Mouse (Mus musculus): Measurements from ENCODE around the gene Pdlim5. TPM values are rescaled to one million over a fixed set of nuclear protein-coding genes. Genes with fewer than 3 reads are reported as not detected.

The Pdlim5 gene
- polyA plus RNA-seq, 1 experiment from 2014 or later = 12.9 TPM

GRCm38 (mm10) chr3:142280366-142281092 is 115.0 kb downstream of the Pdlim5 start:
- Histone ChIP-seq H3K9ac (no peak overlapping the region), H3K27ac (no peak overlapping the region), H3K27me3 (no peaks in the 10 kb centered on the region), H3K4me2 (no peak overlapping the region), H3K4me3 (replicated peaks) (no peak overlapping the region), H3K36me3 (replicated peaks) (no peaks in the 10 kb centered on the region), H3K9me3 (no peaks in the 10 kb centered on the region), H3K4me1 (no peaks in the 10 kb centered on the region)
- WGBS = 65% methylated on average over 6 of the region's 6 CpGs
- no peak; the same call in 1 of the 2 replicates for ATAC-seq (ENCODE audit: low FRiP score)

- Histone ChIP-seq H3K4me1 (no peaks in the 10 kb centered on the region), H3K9ac (no peak overlapping the region), H3K27me3 (no peaks in the 10 kb centered on the region), H3K9me3 (no peaks in the 10 kb centered on the region), H3K4me3 (replicated peaks) (no peak overlapping the region), H3K27ac (no peak overlapping the region), H3K4me2 (no peak overlapping the region), H3K36me3 (replicated peaks) (no peaks in the 10 kb centered on the region)
- WGBS = 93% methylated on average over 3 of the region's 3 CpGs
- no peak for ATAC-seq (ENCODE audit: low FRiP score)
These were observed 116.5 kb downstream of the Pdlim5 start for GRCm38 (mm10) chr3:142279011-142279410.

- H3K36me3 ChIP-seq (replicated peaks) = no peaks in the 10 kb centered on the region
- no peak overlapping the region for H3K9ac ChIP-seq
- no peak overlapping the region for H3K4me2 ChIP-seq
- ATAC-seq (ENCODE audit: low FRiP score) = no peak
- WGBS = 92% methylated on average over 3 of the region's 3 CpGs
- H3K4me1 ChIP-seq = no peaks in the 10 kb centered on the region
- H3K27me3 ChIP-seq = no peaks in the 10 kb centered on the region
- no peaks in the 10 kb centered on the region for H3K9me3 ChIP-seq
- no peak overlapping the region for H3K27ac ChIP-seq
- no peak overlapping the region for H3K4me3 ChIP-seq (replicated peaks)
These were observed 119.0 kb downstream of the Pdlim5 start for GRCm38 (mm10) chr3:142276506-142276905.

GRCm38 (mm10) chr3:142274993-142275392 is 120.5 kb downstream of the Pdlim5 start:
- no peak overlapping the region for H3K27ac ChIP-seq
- 2% methylated on average over 1 of the region's 1 CpGs for WGBS
- no peaks in the 10 kb centered on the region for H3K36me3 ChIP-seq (replicated peaks)
- H3K4me1 ChIP-seq = no peaks in the 10 kb centered on the region
- H3K9me3 ChIP-seq = no peaks in the 10 kb centered on the region
- H3K27me3 ChIP-seq = no peaks in the 10 kb centered on the region
- no peak overlapping the region for H3K4me3 ChIP-seq (replicated peaks)
- H3K9ac ChIP-seq = no peak overlapping the region
- H3K4me2 ChIP-seq = no peak overlapping the region
- ATAC-seq (ENCODE audit: low FRiP score) = no peak

GRCm38 (mm10) chr3:142274451-142274850 is 121.0 kb downstream of the Pdlim5 start:
- WGBS = 91% methylated on average over 3 of the region's 3 CpGs
- Histone ChIP-seq H3K27ac (no peak overlapping the region), H3K4me3 (replicated peaks) (no peak overlapping the region), H3K4me2 (no peak overlapping the region), H3K27me3 (no peaks in the 10 kb centered on the region), H3K9me3 (no peaks in the 10 kb centered on the region), H3K36me3 (replicated peaks) (no peaks in the 10 kb centered on the region), H3K9ac (no peak overlapping the region), H3K4me1 (no peaks in the 10 kb centered on the region)
- 0 out of 2 replicates have a peak, but pooled peaks have one; percentile 28 for ATAC-seq (ENCODE audit: low FRiP score)

- Histone ChIP-seq H3K27ac (no peak overlapping the region), H3K4me3 (replicated peaks) (no peak overlapping the region), H3K27me3 (no peaks in the 10 kb centered on the region), H3K9me3 (no peaks in the 10 kb centered on the region), H3K4me1 (no peaks in the 10 kb centered on the region), H3K4me2 (no peak overlapping the region), H3K36me3 (replicated peaks) (no peaks in the 10 kb centered on the region), H3K9ac (no peak overlapping the region)
- ATAC-seq (ENCODE audit: low FRiP score) = no peak
- 89% methylated on average over 6 of the region's 6 CpGs for WGBS
These were observed 122.2 kb downstream of the Pdlim5 start for GRCm38 (mm10) chr3:142273265-142273664.

- H3K4me1 ChIP-seq = no peaks in the 10 kb centered on the region
- ATAC-seq (ENCODE audit: low FRiP score) = no peak
- no peak overlapping the region for H3K4me2 ChIP-seq
- H3K4me3 ChIP-seq (replicated peaks) = no peak overlapping the region
- no peaks in the 10 kb centered on the region for H3K27me3 ChIP-seq
- H3K27ac ChIP-seq = no peak overlapping the region
- H3K36me3 ChIP-seq (replicated peaks) = no peaks in the 10 kb centered on the region
- WGBS = 56% methylated on average over 2 of the region's 2 CpGs
- H3K9ac ChIP-seq = no peak overlapping the region
- no peaks in the 10 kb centered on the region for H3K9me3 ChIP-seq
These were observed 139.1 kb downstream of the Pdlim5 start for GRCm38 (mm10) chr3:142256371-142256770.

GRCm38 (mm10) chr3:142252086-142252485 is 143.4 kb downstream of the Pdlim5 start:
- H3K4me3 ChIP-seq (replicated peaks) = no peak overlapping the region
- H3K27me3 ChIP-seq = no peaks in the 10 kb centered on the region
- H3K27ac ChIP-seq = no peak overlapping the region
- WGBS = 95% methylated on average over 1 of the region's 1 CpGs
- H3K4me2 ChIP-seq = no peak overlapping the region
- H3K4me1 ChIP-seq = no peaks in the 10 kb centered on the region
- no peaks in the 10 kb centered on the region for H3K9me3 ChIP-seq
- no peaks in the 10 kb centered on the region for H3K36me3 ChIP-seq (replicated peaks)
- ATAC-seq (ENCODE audit: low FRiP score) = no peak
- H3K9ac ChIP-seq = no peak overlapping the region

- no peak for ATAC-seq (ENCODE audit: low FRiP score)
- Histone ChIP-seq H3K4me1 (no peaks in the 10 kb centered on the region), H3K27me3 (no peaks in the 10 kb centered on the region), H3K4me2 (no peak overlapping the region), H3K36me3 (replicated peaks) (no peaks in the 10 kb centered on the region), H3K9me3 (no peaks in the 10 kb centered on the region), H3K9ac (no peak overlapping the region), H3K4me3 (replicated peaks) (no peak overlapping the region), H3K27ac (no peak overlapping the region)
- 71% methylated on average over 2 of the region's 2 CpGs for WGBS
These were observed 146.0 kb downstream of the Pdlim5 start for GRCm38 (mm10) chr3:142249458-142249857.

- H3K27ac ChIP-seq = no peak overlapping the region
- peaks cover under 1% of the 10 kb centered on the region; the same call in 1 of the 2 replicates for H3K4me1 ChIP-seq
- H3K36me3 ChIP-seq (replicated peaks) = 0 out of 2 replicates have a peak, but pooled peaks cover 3% of the 10 kb centered on the region
- no peak overlapping the region for H3K4me3 ChIP-seq (replicated peaks)
- H3K27me3 ChIP-seq = no peaks in the 10 kb centered on the region
- no peak for ATAC-seq (ENCODE audit: low FRiP score)
- no peak overlapping the region for H3K4me2 ChIP-seq
- no peak overlapping the region for H3K9ac ChIP-seq
- 83% methylated on average over 5 of the region's 5 CpGs for WGBS
- no peaks in the 10 kb centered on the region for H3K9me3 ChIP-seq
These were observed 152.2 kb downstream of the Pdlim5 start for GRCm38 (mm10) chr3:142243263-142243662.

GRCm38 (mm10) chr3:142239298-142239697 is 156.2 kb downstream of the Pdlim5 start:
- no peak for ATAC-seq (ENCODE audit: low FRiP score)
- H3K27me3 ChIP-seq = no peaks in the 10 kb centered on the region
- peaks cover 3% of the 10 kb centered on the region; the same call in 1 of the 2 replicates for H3K4me1 ChIP-seq
- H3K36me3 ChIP-seq (replicated peaks) = 0 out of 2 replicates have a peak, but pooled peaks cover 3% of the 10 kb centered on the region
- WGBS = 97% methylated on average over 2 of the region's 2 CpGs
- no peak overlapping the region for H3K27ac ChIP-seq
- no peak overlapping the region for H3K9ac ChIP-seq
- H3K9me3 ChIP-seq = no peaks in the 10 kb centered on the region
- H3K4me2 ChIP-seq = no peak overlapping the region
- no peak overlapping the region for H3K4me3 ChIP-seq (replicated peaks)

- no peak; the same call in 1 of the 2 replicates for ATAC-seq (ENCODE audit: low FRiP score)
- no peak overlapping the region for H3K27ac ChIP-seq
- peaks cover 3% of the 10 kb centered on the region; the same call in 1 of the 2 replicates for H3K4me1 ChIP-seq
- H3K36me3 ChIP-seq (replicated peaks) = 0 out of 2 replicates have a peak, but pooled peaks cover 3% of the 10 kb centered on the region
- no peaks in the 10 kb centered on the region for H3K27me3 ChIP-seq
- no peak overlapping the region for H3K4me3 ChIP-seq (replicated peaks)
- H3K9ac ChIP-seq = no peak overlapping the region
- WGBS = 44% methylated on average over 10 of the region's 10 CpGs
- no peaks in the 10 kb centered on the region for H3K9me3 ChIP-seq
- no peak overlapping the region for H3K4me2 ChIP-seq
These were observed 157.0 kb downstream of the Pdlim5 start for GRCm38 (mm10) chr3:142238260-142239046.
